Mouse (Mus musculus): ENCODE measurements around the gene Ctnna2.

Ctnna2 gene

DNA sequence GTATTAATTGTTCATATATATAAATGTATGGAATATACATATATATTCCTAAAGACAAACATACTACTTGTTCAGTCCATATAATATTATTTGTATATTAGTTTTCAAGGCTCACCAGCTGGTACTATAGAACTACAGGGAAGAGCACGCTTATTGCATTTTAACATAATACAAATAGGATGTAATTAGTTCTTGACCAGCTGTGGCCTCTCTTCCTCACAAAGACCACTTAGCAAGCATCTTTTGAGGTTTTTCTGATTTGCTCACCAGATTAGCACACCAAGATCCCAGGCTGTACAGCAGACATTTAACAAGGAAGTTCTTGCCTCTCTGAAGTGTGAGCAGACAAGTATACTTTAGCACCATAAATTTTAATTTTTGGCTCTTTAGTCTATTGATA, 152.0 kb downstream of the Ctnna2 start:
- no peak for DNase-seq (ENCODE audit: low read depth in 1 of 2, low spot score in 2 of 2)

DNA sequence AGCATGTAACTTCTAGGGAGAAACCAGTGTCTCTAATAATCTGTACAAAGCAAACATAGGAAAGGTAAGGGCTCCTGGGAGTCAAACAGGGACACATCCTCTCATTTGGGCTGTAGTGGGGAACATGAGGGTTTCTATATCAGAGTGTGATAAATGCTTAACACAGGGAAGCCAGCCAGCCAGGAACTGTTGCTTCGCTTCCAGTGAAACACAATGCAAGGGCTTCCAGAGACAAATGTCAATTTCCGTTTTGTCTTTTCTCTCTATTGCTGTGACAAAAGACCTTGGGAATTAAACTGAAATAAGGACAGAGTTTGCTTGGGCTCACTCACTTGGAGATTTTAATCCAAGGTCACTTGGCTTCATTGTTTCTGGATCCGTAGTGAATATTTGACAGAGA, 162.4 kb downstream of the Ctnna2 start:
- no peak for DNase-seq (ENCODE audit: low read depth in 1 of 2, low spot score in 2 of 2)

DNA sequence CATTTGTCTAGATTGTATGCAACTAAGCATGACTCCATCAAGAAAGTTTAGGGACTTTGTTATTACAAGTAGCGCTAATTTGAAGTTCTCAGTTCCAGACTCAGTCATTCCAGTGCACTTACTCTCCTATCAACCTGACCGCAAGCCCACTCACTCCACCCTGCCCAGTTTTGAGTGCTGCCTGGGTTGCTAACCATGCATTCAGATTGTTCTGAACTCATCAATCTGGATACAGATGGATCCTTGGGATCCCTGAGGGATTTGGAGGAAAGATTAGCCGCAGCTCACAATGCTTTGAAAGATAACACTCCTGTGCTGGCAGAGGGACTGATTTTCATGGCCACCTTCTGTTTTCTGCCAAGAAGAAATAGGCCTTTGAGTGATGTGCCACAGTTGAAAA, 168.5 kb downstream of the Ctnna2 start:
- no peak for DNase-seq (ENCODE audit: low read depth in 1 of 2, low spot score in 2 of 2)

DNA sequence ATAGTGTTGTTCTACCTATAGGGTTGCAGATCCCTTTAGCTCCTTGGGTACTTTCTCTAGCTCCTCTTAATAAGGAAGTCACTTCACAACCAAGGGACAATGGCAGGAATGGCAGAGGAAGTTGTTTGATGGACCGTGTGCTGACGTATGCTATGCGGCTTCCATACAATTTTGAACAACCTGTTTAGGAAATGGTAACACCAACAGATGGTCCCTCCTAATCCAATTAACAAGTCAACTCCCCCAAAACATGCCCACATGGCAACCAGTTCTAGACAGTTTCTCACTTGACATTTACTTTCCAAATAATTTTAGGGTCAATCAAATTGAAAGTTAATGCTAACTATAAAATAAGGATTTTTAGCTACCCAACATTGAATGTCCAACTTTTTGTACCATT, 176.9 kb downstream of the Ctnna2 start:
- DNase-seq (ENCODE audit: low read depth in 1 of 2, low spot score in 2 of 2): no peak

DNA sequence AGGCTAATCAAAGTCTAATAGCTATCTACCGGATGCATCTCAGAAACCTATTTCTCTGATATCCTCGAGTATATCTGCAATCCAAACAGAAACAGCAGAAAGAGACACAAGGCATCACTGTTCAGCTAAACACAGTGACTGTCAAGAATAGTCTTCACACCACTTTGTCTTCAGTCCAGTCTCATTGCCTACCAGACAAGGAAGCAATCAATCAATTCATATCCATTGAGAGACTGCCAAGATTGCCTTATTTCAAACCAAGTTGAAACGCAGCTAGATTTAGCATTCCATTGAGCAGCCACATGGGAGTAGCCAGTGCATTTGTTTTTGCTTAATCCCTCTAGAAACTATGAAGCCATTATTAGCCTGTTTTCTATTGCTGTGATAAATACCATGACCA, 196.2 kb downstream of the Ctnna2 start:
- DNase-seq (ENCODE audit: low read depth in 1 of 2, low spot score in 2 of 2): no peak

DNA sequence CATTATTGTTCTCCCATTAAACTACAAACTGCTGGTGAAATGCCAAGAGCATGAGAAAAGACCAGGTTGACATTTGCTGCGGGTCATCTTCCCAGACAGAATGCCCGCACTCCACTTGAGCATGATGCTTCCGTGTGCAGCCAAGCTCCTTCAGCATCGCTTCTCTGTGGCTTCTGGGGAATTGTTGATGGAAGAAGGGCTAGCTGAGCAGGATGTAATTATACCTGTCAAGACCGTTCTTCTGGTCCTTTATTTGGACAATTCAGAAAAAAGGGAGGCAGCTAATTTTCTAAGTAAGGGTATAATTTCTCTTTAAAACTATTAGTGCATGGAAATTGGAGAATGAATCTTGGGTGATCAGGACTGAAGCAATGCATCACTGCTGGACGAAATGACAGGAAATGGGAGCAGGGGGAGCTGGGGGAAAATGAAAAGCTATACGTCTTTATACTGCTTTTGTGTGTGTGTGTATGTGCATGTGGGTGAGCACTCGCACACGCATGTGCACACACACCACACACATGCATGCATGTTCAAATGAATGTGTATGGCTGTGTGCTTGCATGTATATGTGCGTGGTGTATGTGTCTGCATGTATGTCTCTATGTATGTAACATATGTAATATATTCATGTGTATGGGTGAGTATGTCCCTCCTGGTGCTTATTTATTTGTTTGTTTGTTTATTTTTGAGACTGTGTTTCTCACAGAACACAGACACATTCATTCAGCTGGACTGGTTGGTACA, 211.0 kb downstream of the Ctnna2 start:
- no peak for DNase-seq (ENCODE audit: low read depth in 1 of 2, low spot score in 2 of 2)

DNA sequence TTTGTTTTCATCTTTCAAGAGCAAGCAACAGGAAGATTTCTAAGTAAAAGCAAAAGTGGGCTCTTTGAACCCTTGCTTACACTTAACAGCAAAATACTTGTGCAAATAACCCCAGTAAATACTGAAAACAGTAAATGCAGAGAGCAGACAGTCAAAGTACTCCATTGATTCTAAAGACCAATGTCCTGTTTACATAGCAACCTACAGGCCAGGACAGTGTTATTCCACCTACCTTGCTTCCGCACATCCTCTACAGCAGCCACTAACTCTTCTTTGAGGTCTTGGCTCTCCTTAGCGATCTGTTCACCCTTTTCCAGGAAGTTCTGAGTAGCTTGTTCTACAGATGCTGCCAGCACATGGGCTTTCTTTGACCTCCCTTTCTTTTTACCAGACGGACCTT, 221.3 kb downstream of the Ctnna2 start:
- DNase-seq (ENCODE audit: low read depth in 1 of 2, low spot score in 2 of 2): no peak

DNA sequence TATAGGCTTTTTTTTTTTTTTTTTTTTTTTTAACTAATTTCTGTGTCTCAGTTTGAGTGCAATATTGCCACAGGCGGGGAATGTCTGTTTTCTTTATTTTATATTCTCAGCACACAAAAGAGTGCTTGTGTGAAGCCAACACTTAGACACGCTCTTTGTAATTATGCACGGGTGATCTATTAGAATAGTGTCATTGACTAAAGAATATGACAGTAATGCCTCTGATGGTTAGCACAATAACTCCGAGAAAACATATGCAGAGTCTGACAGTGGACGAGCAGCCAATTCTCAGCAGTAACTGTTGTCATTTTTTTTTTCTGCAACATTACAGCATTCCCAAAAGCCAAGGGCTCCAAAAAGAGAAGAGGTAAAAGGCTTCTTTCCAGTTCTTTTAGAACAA, 234.1 kb downstream of the Ctnna2 start:
- no peak for DNase-seq (ENCODE audit: low read depth in 1 of 2, low spot score in 2 of 2)

DNA sequence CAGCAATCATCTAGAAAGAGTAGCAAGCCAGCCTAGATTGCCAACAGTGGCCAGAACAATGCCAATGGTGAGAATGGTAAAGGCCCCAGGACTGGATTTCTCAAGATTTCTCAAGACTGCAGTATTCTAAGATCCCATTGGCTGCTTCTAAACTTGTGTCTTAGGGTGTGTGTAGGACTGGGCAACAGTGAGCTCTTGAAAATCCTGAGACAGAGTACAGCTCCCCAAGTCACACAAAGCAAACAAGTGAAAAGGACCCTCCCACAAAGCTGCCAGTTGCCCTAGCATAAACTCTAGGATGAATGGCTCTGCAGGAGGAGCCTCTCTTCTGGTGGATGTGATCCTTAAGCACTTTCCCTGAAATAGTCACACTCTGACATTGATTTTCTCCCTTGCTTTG, 235.8 kb downstream of the Ctnna2 start:
- no peak for DNase-seq (ENCODE audit: low read depth in 1 of 2, low spot score in 2 of 2)

DNA sequence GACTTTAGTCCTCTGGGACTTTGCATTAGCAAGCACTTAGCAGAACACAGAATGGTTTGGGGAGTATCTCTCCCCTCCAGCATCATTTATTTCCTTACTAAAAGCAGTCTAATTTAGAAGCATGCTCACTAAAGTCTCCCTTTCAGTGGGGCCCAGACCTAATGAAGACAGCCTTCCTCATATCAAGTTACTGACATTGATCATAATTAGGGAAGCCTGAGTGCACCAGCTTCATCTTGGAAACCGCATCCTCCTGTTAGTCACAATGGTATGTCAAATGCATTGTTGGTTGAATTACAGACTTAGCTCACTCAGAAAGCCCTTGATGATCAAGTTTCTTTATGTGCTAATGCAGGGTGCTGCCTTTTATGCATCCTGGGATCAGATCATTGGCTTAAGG, 236.5 kb downstream of the Ctnna2 start:
- DNase-seq (ENCODE audit: low read depth in 1 of 2, low spot score in 2 of 2): no peak

DNA sequence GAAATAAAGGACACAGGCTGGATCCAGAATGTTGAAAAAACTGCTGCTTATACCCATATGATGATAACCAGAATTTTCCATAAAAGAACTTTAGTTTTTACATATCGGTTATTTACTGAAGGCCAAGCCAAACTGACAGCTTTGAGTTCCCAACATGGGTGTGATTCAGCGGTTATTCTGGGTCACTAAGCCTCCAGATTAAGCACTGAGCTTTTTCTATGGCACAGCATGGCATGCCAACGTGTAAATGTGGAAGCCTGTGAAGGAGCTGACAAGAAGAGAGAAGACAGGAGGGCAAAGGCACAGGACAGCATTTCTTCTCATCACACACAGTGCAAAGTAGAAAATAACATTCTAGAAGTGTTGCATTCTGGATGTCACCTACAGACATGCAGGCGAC, 240.9 kb downstream of the Ctnna2 start:
- DNase-seq (ENCODE audit: low read depth in 1 of 2, low spot score in 2 of 2): no peak

DNA sequence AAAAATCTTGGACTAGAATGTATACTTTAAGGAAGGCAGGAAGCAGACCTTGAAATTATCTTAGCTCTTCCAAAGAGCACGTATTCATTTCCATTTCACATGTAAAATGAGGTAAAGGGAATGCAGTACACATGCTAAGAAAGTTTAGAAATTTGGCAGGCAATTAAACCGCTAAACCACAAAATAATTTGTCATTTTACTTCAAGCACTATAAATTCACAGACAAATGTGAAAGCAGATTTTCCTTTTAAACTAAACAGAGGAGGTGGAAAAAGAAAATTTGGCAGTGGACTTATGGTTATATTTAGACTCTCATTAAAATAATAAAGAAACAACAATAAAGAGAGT, 254.6 kb downstream of the Ctnna2 start:
- no peak for DNase-seq (ENCODE audit: low read depth in 1 of 2, low spot score in 2 of 2)

DNA sequence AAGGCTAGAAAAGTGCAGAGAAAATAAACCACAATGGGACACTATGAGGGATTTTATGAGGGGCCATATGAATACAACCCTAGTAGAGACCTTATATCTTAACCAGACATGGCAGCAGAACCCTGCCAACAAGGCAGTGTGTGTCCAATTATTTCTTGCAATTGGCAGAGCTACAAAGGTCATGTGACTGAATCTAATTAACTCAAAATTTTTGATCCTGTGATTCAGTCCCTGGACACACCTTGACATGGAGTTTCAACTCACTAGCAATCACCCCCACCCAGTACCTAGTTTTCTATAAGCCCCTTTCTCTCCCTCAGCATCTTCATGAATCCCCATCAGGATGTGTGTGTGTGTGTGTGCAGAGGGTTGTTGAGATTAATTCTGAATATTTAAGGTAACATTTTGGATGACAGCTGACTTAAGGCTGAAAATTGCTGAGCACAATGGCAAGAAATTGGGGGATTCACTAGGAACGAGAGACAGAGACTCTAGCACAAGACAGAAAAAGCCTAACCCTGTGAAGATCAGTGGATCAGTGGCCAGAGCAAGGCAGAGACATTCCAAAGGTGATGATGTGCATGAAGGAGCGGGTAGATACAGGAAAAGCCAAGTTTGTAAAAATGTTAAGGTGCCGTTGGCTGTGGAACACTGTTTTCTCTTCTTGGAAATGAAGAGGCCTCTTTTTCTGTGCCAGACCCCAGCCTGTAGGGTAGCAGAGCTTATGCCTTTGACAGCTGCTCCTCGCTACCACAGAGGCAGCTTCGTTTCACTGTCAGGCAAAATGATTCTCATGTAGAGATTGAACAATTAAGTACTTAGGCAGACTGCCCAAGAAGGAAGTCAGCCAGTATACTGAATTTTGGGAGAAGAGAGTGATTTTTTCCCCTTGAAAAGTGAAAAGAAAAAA, 255.2 kb downstream of the Ctnna2 start:
- DNase-seq (ENCODE audit: low read depth in 1 of 2, low spot score in 2 of 2): no peak

DNA sequence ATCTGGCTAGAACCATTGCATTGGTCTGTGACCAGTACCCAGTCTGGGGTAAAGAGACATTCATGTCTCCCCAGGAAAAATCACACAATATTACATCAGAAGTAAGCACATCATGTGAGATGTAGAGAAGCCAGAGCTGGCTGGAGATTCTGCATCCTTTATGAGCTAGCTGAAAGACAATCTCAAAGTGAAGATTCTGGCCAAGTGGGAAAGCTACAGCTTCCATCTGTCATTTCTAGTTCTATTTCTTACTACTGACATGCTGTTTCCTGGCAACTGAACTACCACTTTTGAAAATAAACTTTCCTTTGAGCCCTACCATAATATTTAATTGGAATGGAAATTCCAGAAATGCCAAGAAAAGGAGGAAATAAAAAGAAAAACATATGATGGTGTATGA, 285.4 kb downstream of the Ctnna2 start:
- DNase-seq (ENCODE audit: low read depth in 1 of 2, low spot score in 2 of 2): no peak

DNA sequence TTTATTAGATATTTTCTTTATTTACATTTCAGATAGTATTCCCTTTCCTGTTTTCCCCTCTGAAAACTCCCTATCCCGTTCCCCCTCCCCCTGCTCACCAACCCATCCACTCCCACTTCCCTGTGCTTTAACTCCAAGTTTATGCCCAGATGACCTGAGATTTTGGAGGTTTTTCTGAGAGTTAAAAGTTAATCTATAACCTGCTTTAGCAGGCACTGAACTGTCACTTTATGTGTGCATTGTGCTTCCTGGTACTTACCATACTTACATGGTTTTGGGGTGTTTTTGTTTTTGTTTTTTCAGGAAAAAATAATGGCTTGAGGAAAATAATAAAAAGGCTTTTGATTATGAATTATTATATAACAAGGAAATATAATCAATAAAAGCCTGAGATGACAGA, 292.3 kb downstream of the Ctnna2 start:
- no peak for DNase-seq (ENCODE audit: low read depth in 1 of 2, low spot score in 2 of 2)

DNA sequence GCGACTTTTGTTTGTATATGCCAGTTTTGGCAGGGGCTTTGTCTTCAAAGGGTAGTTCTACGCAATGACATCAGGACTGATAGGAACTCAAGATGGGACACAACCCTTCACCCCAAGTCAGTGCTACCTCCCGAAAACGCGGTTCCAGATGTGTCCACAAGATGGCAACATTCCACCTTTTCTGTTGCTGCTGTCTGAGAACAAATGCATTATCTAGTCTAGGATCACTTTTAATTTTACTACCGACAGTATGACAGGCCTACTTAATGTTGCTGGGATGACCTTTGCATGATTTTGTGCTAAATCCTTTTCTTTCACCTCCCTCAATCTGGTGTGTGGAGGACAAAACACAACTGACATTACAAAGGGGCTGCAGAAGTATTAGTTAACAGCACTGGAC, 329.4 kb downstream of the Ctnna2 start:
- DNase-seq (ENCODE audit: low read depth in 1 of 2, low spot score in 2 of 2): no peak

DNA sequence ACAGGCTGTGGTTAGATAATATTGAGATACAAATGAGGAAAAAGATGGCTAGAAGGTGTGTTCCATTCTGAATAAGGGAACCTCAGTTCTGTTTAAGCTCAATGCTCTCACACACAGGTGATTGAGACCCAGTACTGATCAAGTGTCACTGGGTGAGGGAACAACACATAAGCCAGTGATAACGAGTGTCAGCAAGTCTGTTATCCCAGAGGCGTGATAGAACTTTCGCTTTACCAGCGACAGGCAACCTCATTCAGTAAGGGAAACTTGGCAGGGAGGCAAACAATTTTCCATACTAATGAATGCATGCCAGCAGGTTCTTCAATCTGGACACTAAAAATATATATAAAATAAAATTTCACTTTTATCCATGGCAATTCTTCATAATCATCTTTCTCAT, 334.9 kb downstream of the Ctnna2 start:
- DNase-seq (ENCODE audit: low read depth in 1 of 2, low spot score in 2 of 2): no peak

DNA sequence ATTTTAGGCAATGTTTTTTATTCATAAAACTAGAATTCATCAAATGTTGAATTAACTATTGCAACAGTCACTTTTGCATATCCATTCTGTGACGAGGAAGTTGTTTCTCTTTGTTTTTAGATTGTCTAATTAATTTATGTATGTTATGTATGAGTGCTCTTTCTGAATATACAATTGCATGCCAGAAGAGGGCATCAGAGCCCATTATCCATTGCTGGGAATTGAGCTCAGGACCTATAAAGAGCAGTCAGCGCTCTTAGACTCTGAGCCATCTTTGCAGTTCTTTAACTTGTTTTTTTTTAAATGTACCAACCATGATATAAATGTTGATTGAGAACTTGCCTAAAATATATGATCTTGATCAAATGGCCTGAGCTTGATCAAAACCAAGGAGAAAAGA, 340.7 kb downstream of the Ctnna2 start:
- DNase-seq (ENCODE audit: low read depth in 1 of 2, low spot score in 2 of 2): no peak

DNA sequence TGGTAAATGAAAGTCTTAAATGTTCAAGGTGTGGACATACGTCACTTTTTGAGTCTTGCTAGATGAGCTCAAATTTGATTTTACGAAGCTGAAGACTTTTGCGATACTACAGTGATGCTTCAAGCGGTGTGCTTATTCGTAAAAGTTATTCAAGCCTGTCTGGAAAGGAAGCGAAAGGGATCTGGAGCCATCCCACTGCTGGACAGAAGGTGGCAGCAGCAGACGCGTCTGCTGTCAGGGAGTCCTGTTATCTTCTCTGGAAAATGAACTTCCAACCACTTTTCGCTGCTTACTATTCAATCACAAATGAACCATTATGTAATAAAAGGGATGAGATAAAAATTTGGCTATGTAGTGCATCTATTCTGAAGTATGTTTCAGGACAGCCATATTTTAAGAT, 345.5 kb downstream of the Ctnna2 start:
- DNase-seq (ENCODE audit: low read depth in 1 of 2, low spot score in 2 of 2): no peak

DNA sequence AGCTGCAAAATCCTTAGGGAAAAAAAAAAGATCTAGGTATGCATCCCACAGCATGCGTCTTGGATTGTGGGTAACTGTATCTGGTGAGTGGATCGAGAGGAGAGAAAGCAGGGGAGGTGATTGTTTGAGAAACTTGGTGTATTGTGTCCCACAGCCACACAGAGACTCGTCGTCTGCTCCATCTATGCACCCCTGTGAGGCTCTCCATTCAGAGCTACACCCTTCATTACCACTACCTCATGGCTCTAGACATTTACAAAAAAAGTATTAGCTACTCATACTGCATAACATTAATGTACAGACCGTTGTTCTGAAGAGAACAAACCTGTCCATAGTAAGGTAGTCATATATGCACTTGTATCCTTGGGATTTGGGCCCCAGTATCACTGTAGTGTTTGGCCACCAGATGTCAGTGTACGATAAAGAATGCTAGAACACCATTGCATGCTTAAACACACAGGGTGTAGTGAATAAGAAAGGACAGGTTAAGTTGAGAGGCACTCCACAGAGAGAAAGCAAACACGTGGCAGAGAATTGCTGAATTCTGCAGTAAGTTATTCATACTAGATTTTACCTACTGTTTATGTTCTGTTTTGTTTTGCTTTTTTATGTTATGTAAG, 350.8 kb downstream of the Ctnna2 start:
- no peak for DNase-seq (ENCODE audit: low read depth in 1 of 2, low spot score in 2 of 2)

DNA sequence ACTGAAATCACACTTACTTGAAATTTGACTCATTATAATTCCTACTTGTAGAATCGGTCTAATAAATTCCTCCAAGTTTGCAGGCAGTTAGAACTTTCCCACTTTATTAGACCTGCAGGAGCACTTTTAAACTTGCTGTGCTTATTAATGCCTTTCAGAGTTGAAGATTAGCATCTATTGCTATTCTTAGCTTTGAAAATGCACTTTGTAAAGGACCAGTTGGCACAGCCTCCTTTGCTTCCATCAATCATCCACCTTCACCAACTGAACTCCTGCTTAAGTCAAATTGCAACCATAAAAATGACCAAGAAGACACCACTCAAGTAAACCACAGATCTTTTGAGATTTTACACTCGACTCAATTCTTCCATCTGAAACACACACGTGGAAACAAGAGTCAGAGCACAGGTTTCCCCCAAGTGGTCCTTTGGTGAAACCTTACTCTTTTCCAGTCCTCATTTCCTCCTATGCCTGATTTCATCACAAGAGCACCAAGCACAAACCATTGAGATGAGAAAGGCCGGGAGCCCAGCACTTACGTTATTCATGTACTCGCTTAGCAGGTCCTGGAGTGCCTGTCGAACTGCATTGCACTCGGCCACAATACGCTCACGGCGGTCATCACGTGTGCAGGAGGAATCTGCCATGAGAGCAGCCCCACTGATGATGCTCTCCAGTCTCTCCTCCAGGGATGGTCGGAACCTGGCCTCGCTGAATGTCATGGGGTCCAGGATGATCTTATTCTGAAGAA, 374.7 kb downstream of the Ctnna2 start:
- no peak for DNase-seq (ENCODE audit: low read depth in 1 of 2, low spot score in 2 of 2)

DNA sequence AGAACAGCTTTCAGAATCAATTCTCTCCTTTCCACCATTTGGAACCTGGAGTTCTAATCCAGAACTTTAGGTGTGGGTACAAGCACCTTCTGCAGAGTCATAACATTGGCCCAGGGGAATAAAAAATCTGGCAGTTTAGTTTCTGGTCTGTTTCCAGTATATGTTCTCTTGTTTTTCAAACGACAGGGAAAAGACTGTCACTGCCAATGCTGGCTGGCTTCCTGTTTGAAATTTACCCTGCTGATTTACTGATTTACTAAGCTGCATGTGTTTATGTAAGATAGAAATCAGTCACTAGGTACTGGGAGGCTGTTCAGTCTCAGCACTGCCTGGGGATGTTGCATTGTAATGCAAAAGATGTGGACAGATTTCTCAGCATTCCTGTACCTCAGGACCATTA, 375.6 kb downstream of the Ctnna2 start:
- no peak for DNase-seq (ENCODE audit: low read depth in 1 of 2, low spot score in 2 of 2)
